Mouse (Mus musculus): ENCODE data around the gene Fam166a. TPM values are rescaled to one million over a fixed set of nuclear protein-coding genes. Genes with fewer than 3 reads are reported as not detected.
"Not testable (repeated sequence)": the region's sequence is repeated elsewhere in the genome, so short reads cannot be mapped to it uniquely, and the experiment has no call there.

The Fam166a gene
- total RNA-seq, 2 experiments from 2014 or later = not detected

GRCm38 (mm10) chr2:25237522-25237921 lies 19.0 kb downstream of the Fam166a start:
- no peak for DNase-seq
- intact Hi-C loops (cut with DNase I; ENCODE audit: low total_unique reads) = no loop called here

GRCm38 (mm10) chr2:25238106-25238505 lies 19.6 kb downstream of the Fam166a start:
- DNase-seq = no peak

GRCm38 (mm10) chr2:25239766-25240165 lies 21.2 kb downstream of the Fam166a start:
- intact Hi-C loops (cut with DNase I; ENCODE audit: low total_unique reads) = loop anchor here (10.0 kb wide), 1 partner anchor 45 kb away; the partner anchor contains the start of gene Tor4a

More at GRCm38 (mm10) chr2:25238106-25238505, 19.6 kb downstream of the Fam166a start:
- intact Hi-C loops (cut with DNase I; ENCODE audit: low total_unique reads) = no loop called here

GRCm38 (mm10) chr2:25240310-25240709 lies 21.8 kb downstream of the Fam166a start:
- intact Hi-C loops (cut with DNase I; ENCODE audit: low total_unique reads) = loop anchor here (10.0 kb wide), 1 partner anchor 46 kb away; the partner anchor contains the start of gene Tor4a
- DNase-seq = no peak

More at GRCm38 (mm10) chr2:25239766-25240165, 21.2 kb downstream of the Fam166a start:
- DNase-seq = no peak

- intact Hi-C loops (cut with DNase I; ENCODE audit: low total_unique reads) = loop anchor here (10.0 kb wide), 1 partner anchor 46 kb away; the partner anchor contains the start of gene Tor4a
- DNase-seq = peak; percentile 71
Observed at GRCm38 (mm10) chr2:25240723-25241437, 22.3 kb downstream of the Fam166a start.

GRCm38 (mm10) chr2:25241438-25241775 lies 22.9 kb downstream of the Fam166a start:
- no peak for DNase-seq
- intact Hi-C loops (cut with DNase I; ENCODE audit: low total_unique reads) = loop anchor here (10.0 kb wide), 1 partner anchor 47 kb away; the partner anchor contains the start of gene Tor4a

- no peak for DNase-seq
- intact Hi-C loops (cut with DNase I; ENCODE audit: low total_unique reads) = loop anchor here (10.0 kb wide), 1 partner anchor 47 kb away; the partner anchor contains the start of gene Tor4a
Observed at GRCm38 (mm10) chr2:25242101-25242506, 23.6 kb downstream of the Fam166a start, which contains the start of the genes Rnf208 and Cysrt1. Gene Rnf208, plus strand, starts transcription at chr2:25242255. Gene Cysrt1, minus strand, starts transcription at chr2:25242452.

- intact Hi-C loops (cut with DNase I; ENCODE audit: low total_unique reads) = loop anchor here (10.0 kb wide), 1 partner anchor 49 kb away; the partner anchor contains the start of gene Tor4a
- no peak for DNase-seq
Observed at GRCm38 (mm10) chr2:25243342-25243741, 24.8 kb downstream of the Fam166a start.

- no peak for DNase-seq
- intact Hi-C loops (cut with DNase I; ENCODE audit: low total_unique reads) = loop anchor here (10.0 kb wide), 1 partner anchor 49 kb away; the partner anchor contains the start of gene Tor4a
Observed at GRCm38 (mm10) chr2:25244144-25244543, 25.6 kb downstream of the Fam166a start.

- intact Hi-C loops (cut with DNase I; ENCODE audit: low total_unique reads) = loop anchor here (10.0 kb wide), 1 partner anchor 52 kb away; the partner anchor contains the start of gene Tor4a
- DNase-seq = no peak
Observed at GRCm38 (mm10) chr2:25246183-25247072, 27.9 kb downstream of the Fam166a start, which contains the start of gene AL732309.1. Gene AL732309.1, minus strand, starts transcription at chr2:25246863.

GRCm38 (mm10) chr2:25252331-25252730 lies 33.8 kb downstream of the Fam166a start:
- no peak for DNase-seq
- intact Hi-C loops (cut with DNase I; ENCODE audit: low total_unique reads) = no loop called here

GRCm38 (mm10) chr2:25255284-25255779 lies 36.8 kb downstream of the Fam166a start, which contains the start of gene Tmem203:
Gene Tmem203, plus strand, starts transcription at chr2:25255439.
- peak; percentile 87 for DNase-seq
- intact Hi-C loops (cut with DNase I; ENCODE audit: low total_unique reads) = no loop called here

GRCm38 (mm10) chr2:25256443-25257109 lies 38.0 kb downstream of the Fam166a start:
- intact Hi-C loops (cut with DNase I; ENCODE audit: low total_unique reads); DNase-seq: not testable (repeated sequence)

GRCm38 (mm10) chr2:25257250-25257649 lies 38.7 kb downstream of the Fam166a start:
- DNase-seq; intact Hi-C loops (cut with DNase I; ENCODE audit: low total_unique reads): not testable (repeated sequence)

- no peak for DNase-seq
- intact Hi-C loops (cut with DNase I; ENCODE audit: low total_unique reads) = no loop called here
Observed at GRCm38 (mm10) chr2:25258887-25259286, 40.3 kb downstream of the Fam166a start.

GRCm38 (mm10) chr2:25261870-25262269 lies 43.3 kb downstream of the Fam166a start:
- intact Hi-C loops (cut with DNase I; ENCODE audit: low total_unique reads) = no loop called here

GRCm38 (mm10) chr2:25262291-25262767 lies 43.8 kb downstream of the Fam166a start, which contains the start of gene Tprn:
Gene Tprn, plus strand, starts transcription at chr2:25262618.
- intact Hi-C loops (cut with DNase I; ENCODE audit: low total_unique reads) = no loop called here
- peak; percentile 93 for DNase-seq

More at GRCm38 (mm10) chr2:25261870-25262269, 43.3 kb downstream of the Fam166a start:
- no peak for DNase-seq

- peak; percentile 37 for DNase-seq
- intact Hi-C loops (cut with DNase I; ENCODE audit: low total_unique reads) = no loop called here
Observed at GRCm38 (mm10) chr2:25262795-25263622, 44.5 kb downstream of the Fam166a start.
